Mouse (Mus musculus) MEL (cell line): ENCODE results near the gene Rnf128.

Source experiments
- CTCF ChIP-seq, 3 experiments: IDR thresholded peaks in 2 of 3; conservative IDR thresholded peaks in 1 of 3; 2 replicates each; pipeline ENCODE4 v1.5.1; 2011 to 2012; ENCODE audit warnings: low read length in 3 of 3, low read depth in 2 of 3, mild to moderate bottlenecking in 2 of 3, improper control_type of control experiment in 1 of 3, inconsistent platforms in 1 of 3, mixed read lengths in 1 of 3, moderate library complexity in 1 of 3; ENCODE audit not compliant: control insufficient read depth in 1 of 3, insufficient read depth in 1 of 3, poor library complexity in 1 of 3, severe bottlenecking in 1 of 3
- MAX ChIP-seq: IDR thresholded peaks from 2 replicates; pipeline ENCODE4 v1.6.1; 2011; ENCODE audit warnings: low read length, improper control_type of control experiment
- TBP ChIP-seq: IDR thresholded peaks from 2 replicates; pipeline ENCODE4 v1.8.0; 2011; ENCODE audit warnings: low read depth, low read length, improper control_type of control experiment

DNA sequence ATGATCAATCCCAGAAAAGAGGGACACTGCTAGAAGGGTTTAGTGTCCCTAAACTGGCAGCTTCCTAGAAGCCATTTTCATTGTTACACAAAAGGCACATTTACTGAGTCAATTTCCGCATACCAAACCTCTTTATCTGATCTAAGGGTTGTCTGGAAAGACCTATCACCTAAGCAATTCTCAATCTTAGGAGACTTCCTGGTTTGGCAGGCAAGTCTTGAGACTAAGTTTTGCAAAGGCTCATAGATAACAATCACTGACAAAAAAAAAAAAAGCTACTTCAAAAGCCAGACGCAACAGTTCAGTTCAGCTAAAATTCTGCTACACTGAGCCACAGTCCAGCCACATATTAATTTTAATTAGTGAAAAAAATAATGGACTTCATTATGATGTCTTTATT, 43.9 kb upstream of the Rnf128 start:
- no peak for TF ChIP-seq MAX
- TF ChIP-seq CTCF (IDR thresholded peaks at IDR 0.05 in 2 of 3, conservative IDR thresholded peaks at IDR 0.05 in 1 of 3; ENCODE audit: control insufficient read depth in 1 of 3, insufficient read depth in 1 of 3, low read depth in 2 of 3, low read length in 3 of 3, poor library complexity in 1 of 3, severe bottlenecking in 1 of 3), result no peak
- no peak for TF ChIP-seq TBP
